Mouse (Mus musculus) ES-Bruce4 (cell line): ENCODE data around the gene Pttg1ip.

Experiments used
- CTCF ChIP-seq: IDR thresholded peaks from one replicate; pipeline ENCODE4 v1.8.1; 2011; ENCODE audit warnings: low read depth, low read length
- EP300 ChIP-seq: IDR thresholded peaks from 2 replicates; pipeline ENCODE4 v1.6.1; 2011; ENCODE audit warnings: low read depth, low read length; ENCODE audit not compliant: insufficient read depth
- POLR2A ChIP-seq: IDR thresholded peaks from one replicate; pipeline ENCODE4 v1.8.1; 2011; ENCODE audit warnings: low read length; ENCODE audit not compliant: insufficient read depth

GRCm38 (mm10) chr10:77573162-77573561 is 8.4 kb upstream of the Pttg1ip start:
- no peak for TF ChIP-seq POLR2A
- no peak for TF ChIP-seq CTCF
- TF ChIP-seq EP300, result no peak
